Mouse (Mus musculus): ENCODE results near the gene D1Ertd622e. TPM values are rescaled to one million over a fixed set of nuclear protein-coding genes. Genes with fewer than 3 reads are reported as not detected.
"Not testable (repeated sequence)": the region's sequence is repeated elsewhere in the genome, so short reads cannot be mapped to it uniquely, and the experiment has no call there.

Gene D1Ertd622e
- polyA plus RNA-seq, 1 experiment from 2014 or later: 8.6 TPM

GRCm38 (mm10) chr1:97614531-97615462 is 47.1 kb downstream of the D1Ertd622e start:
- 77% methylated on average over 11 of the region's 11 CpGs for WGBS
- Histone ChIP-seq H3K27me3 (no peaks in the 10 kb centered on the region), H3K27ac (no peak overlapping the region), H3K4me1 (replicated peaks) (no peaks in the 10 kb centered on the region), H3K4me3 (no peak overlapping the region), H3K9me3 (replicated peaks) (no peaks in the 10 kb centered on the region), H3K4me2 (no peak overlapping the region), H3K36me3 (no peaks in the 10 kb centered on the region), H3K9ac (no peak overlapping the region)
- ATAC-seq (replicated peaks; ENCODE audit: insufficient number of reproducible peaks, insufficient read depth, low FRiP score, low read depth): no peak

GRCm38 (mm10) chr1:97611747-97612146 is 50.1 kb downstream of the D1Ertd622e start:
- Histone ChIP-seq H3K27ac (no peak overlapping the region), H3K9me3 (replicated peaks) (no peaks in the 10 kb centered on the region), H3K9ac (no peak overlapping the region), H3K36me3 (no peaks in the 10 kb centered on the region), H3K27me3 (no peaks in the 10 kb centered on the region), H3K4me2 (no peak overlapping the region), H3K4me3 (no peak overlapping the region), H3K4me1 (replicated peaks) (no peaks in the 10 kb centered on the region)
- ATAC-seq (replicated peaks; ENCODE audit: insufficient number of reproducible peaks, insufficient read depth, low FRiP score, low read depth): no peak
- WGBS: 74% methylated on average over 2 of the region's 2 CpGs

GRCm38 (mm10) chr1:97603361-97603760 is 58.5 kb downstream of the D1Ertd622e start:
- no peaks in the 10 kb centered on the region for H3K36me3 ChIP-seq
- no peak overlapping the region for H3K4me3 ChIP-seq
- no peaks in the 10 kb centered on the region for H3K9me3 ChIP-seq (replicated peaks)
- WGBS: 52% methylated on average over 1 of the region's 1 CpGs
- H3K27ac ChIP-seq: no peak overlapping the region
- no peak overlapping the region for H3K4me2 ChIP-seq
- no peaks in the 10 kb centered on the region for H3K27me3 ChIP-seq
- no peak overlapping the region for H3K9ac ChIP-seq
- H3K4me1 ChIP-seq (replicated peaks): no peaks in the 10 kb centered on the region
- no peak for ATAC-seq (replicated peaks; ENCODE audit: insufficient number of reproducible peaks, insufficient read depth, low FRiP score, low read depth)

GRCm38 (mm10) chr1:97600371-97600770 is 61.5 kb downstream of the D1Ertd622e start:
- 44% methylated on average over 2 of the region's 2 CpGs for WGBS
- ATAC-seq (replicated peaks; ENCODE audit: insufficient number of reproducible peaks, insufficient read depth, low FRiP score, low read depth): no peak

GRCm38 (mm10) chr1:97599101-97599500 is 62.8 kb downstream of the D1Ertd622e start:
- Histone ChIP-seq H3K27ac (no peak overlapping the region), H3K4me1 (replicated peaks) (no peaks in the 10 kb centered on the region), H3K27me3 (no peaks in the 10 kb centered on the region), H3K9ac (no peak overlapping the region), H3K4me2 (no peak overlapping the region), H3K36me3 (no peaks in the 10 kb centered on the region), H3K9me3 (replicated peaks) (no peaks in the 10 kb centered on the region), H3K4me3 (no peak overlapping the region)
- WGBS: 79% methylated on average over 3 of the region's 3 CpGs
- no peak for ATAC-seq (replicated peaks; ENCODE audit: insufficient number of reproducible peaks, insufficient read depth, low FRiP score, low read depth)

More at GRCm38 (mm10) chr1:97600371-97600770, 61.5 kb downstream of the D1Ertd622e start:
- Histone ChIP-seq H3K27me3 (no peaks in the 10 kb centered on the region), H3K4me1 (replicated peaks) (no peaks in the 10 kb centered on the region), H3K4me3 (no peak overlapping the region), H3K27ac (no peak overlapping the region), H3K9ac (no peak overlapping the region), H3K36me3 (no peaks in the 10 kb centered on the region), H3K9me3 (replicated peaks) (no peaks in the 10 kb centered on the region), H3K4me2 (no peak overlapping the region)

GRCm38 (mm10) chr1:97588561-97588960 is 73.3 kb downstream of the D1Ertd622e start:
- H3K27me3 ChIP-seq: no peaks in the 10 kb centered on the region
- H3K9me3 ChIP-seq (replicated peaks): no peaks in the 10 kb centered on the region
- ATAC-seq (replicated peaks; ENCODE audit: insufficient number of reproducible peaks, insufficient read depth, low FRiP score, low read depth): no peak
- 55% methylated on average over 3 of the region's 3 CpGs for WGBS
- H3K4me3 ChIP-seq: no peak overlapping the region
- H3K4me2 ChIP-seq: no peak overlapping the region
- no peak overlapping the region for H3K9ac ChIP-seq
- no peaks in the 10 kb centered on the region for H3K4me1 ChIP-seq (replicated peaks)
- no peak overlapping the region for H3K27ac ChIP-seq
- no peaks in the 10 kb centered on the region for H3K36me3 ChIP-seq

GRCm38 (mm10) chr1:97585106-97585505 is 76.8 kb downstream of the D1Ertd622e start:
- Histone ChIP-seq H3K27ac (no peak overlapping the region), H3K4me1 (replicated peaks) (no peaks in the 10 kb centered on the region), H3K4me3 (no peak overlapping the region), H3K27me3 (no peaks in the 10 kb centered on the region), H3K9ac (no peak overlapping the region), H3K9me3 (replicated peaks) (no peaks in the 10 kb centered on the region), H3K36me3 (no peaks in the 10 kb centered on the region), H3K4me2 (no peak overlapping the region)
- no peak for ATAC-seq (replicated peaks; ENCODE audit: insufficient number of reproducible peaks, insufficient read depth, low FRiP score, low read depth)

GRCm38 (mm10) chr1:97584171-97584570 is 77.7 kb downstream of the D1Ertd622e start:
- H3K4me1 ChIP-seq (replicated peaks): no peaks in the 10 kb centered on the region
- no peak overlapping the region for H3K27ac ChIP-seq
- H3K9ac ChIP-seq: no peak overlapping the region
- 78% methylated on average over 3 of the region's 3 CpGs for WGBS
- H3K36me3 ChIP-seq: no peaks in the 10 kb centered on the region
- H3K27me3 ChIP-seq: no peaks in the 10 kb centered on the region
- no peaks in the 10 kb centered on the region for H3K9me3 ChIP-seq (replicated peaks)
- no peak for ATAC-seq (replicated peaks; ENCODE audit: insufficient number of reproducible peaks, insufficient read depth, low FRiP score, low read depth)
- no peak overlapping the region for H3K4me2 ChIP-seq
- H3K4me3 ChIP-seq: no peak overlapping the region

- Histone ChIP-seq H3K36me3 (no peaks in the 10 kb centered on the region), H3K9me3 (replicated peaks) (no peaks in the 10 kb centered on the region), H3K27me3 (no peaks in the 10 kb centered on the region), H3K4me2 (no peak overlapping the region), H3K4me3 (no peak overlapping the region), H3K27ac (no peak overlapping the region), H3K9ac (no peak overlapping the region), H3K4me1 (replicated peaks) (no peaks in the 10 kb centered on the region)
- ATAC-seq (replicated peaks; ENCODE audit: insufficient number of reproducible peaks, insufficient read depth, low FRiP score, low read depth): no peak
- 61% methylated on average over 4 of the region's 4 CpGs for WGBS
These were observed 78.8 kb downstream of the D1Ertd622e start for GRCm38 (mm10) chr1:97583085-97583484.

GRCm38 (mm10) chr1:97580680-97581079 is 81.2 kb downstream of the D1Ertd622e start:
- not testable (repeated sequence) for H3K4me2 ChIP-seq; H3K27ac ChIP-seq; H3K9ac ChIP-seq; H3K4me1 ChIP-seq (replicated peaks); H3K36me3 ChIP-seq; ATAC-seq (replicated peaks; ENCODE audit: insufficient number of reproducible peaks, insufficient read depth, low FRiP score, low read depth); H3K4me3 ChIP-seq; H3K27me3 ChIP-seq; H3K9me3 ChIP-seq (replicated peaks)

GRCm38 (mm10) chr1:97580270-97580669 is 81.6 kb downstream of the D1Ertd622e start:
- Histone ChIP-seq H3K4me2 (no peak overlapping the region), H3K27me3 (no peaks in the 10 kb centered on the region), H3K4me1 (replicated peaks) (no peaks in the 10 kb centered on the region), H3K4me3 (no peak overlapping the region), H3K9me3 (replicated peaks) (no peaks in the 10 kb centered on the region), H3K36me3 (no peaks in the 10 kb centered on the region), H3K9ac (no peak overlapping the region), H3K27ac (no peak overlapping the region)
- WGBS: 64% methylated on average over 3 of the region's 3 CpGs
- ATAC-seq (replicated peaks; ENCODE audit: insufficient number of reproducible peaks, insufficient read depth, low FRiP score, low read depth): no peak

GRCm38 (mm10) chr1:97578025-97578417 is 83.9 kb downstream of the D1Ertd622e start:
- Histone ChIP-seq H3K4me1 (replicated peaks) (no peaks in the 10 kb centered on the region), H3K36me3 (no peaks in the 10 kb centered on the region), H3K4me3 (no peak overlapping the region), H3K27me3 (no peaks in the 10 kb centered on the region), H3K27ac (no peak overlapping the region), H3K4me2 (no peak overlapping the region), H3K9ac (no peak overlapping the region), H3K9me3 (replicated peaks) (no peaks in the 10 kb centered on the region)
- 74% methylated on average over 3 of the region's 3 CpGs for WGBS
- no peak for ATAC-seq (replicated peaks; ENCODE audit: insufficient number of reproducible peaks, insufficient read depth, low FRiP score, low read depth)
